Mouse (Mus musculus): ENCODE measurements at regions not wholly inside any gene's neighbourhood (a gene's known extent, or its start where the extent isn't known, plus 50 kb on each side); places are given as distances from the start of the nearest gene placed in this dataset.

GRCm38 (mm10) chr19:56653292-56653691, 68.7 kb upstream of the Adrb1 start:
- no peak for DNase-seq
- intact Hi-C loops (cut with DNase I), result no loop called here

- intact Hi-C loops (cut with DNase I), result no loop called here
- DNase-seq, result no peak
These were observed 66.7 kb upstream of the Adrb1 start for GRCm38 (mm10) chr19:56655330-56655729.

- intact Hi-C loops (cut with DNase I), result no loop called here
- DNase-seq, result no peak
These were observed 61.3 kb upstream of the Adrb1 start for GRCm38 (mm10) chr19:56660566-56661199.

GRCm38 (mm10) chr19:56663474-56664227, 58.3 kb upstream of the Adrb1 start:
- no peak for DNase-seq
- intact Hi-C loops (cut with DNase I), result no loop called here

- DNase-seq, result peak; percentile 32 to 45
- intact Hi-C loops (cut with DNase I), result no loop called here
These were observed 57.7 kb upstream of the Adrb1 start for GRCm38 (mm10) chr19:56664307-56664775.

GRCm38 (mm10) chr19:56664944-56665663, 56.9 kb upstream of the Adrb1 start:
- DNase-seq, result no peak
- intact Hi-C loops (cut with DNase I), result loop anchor here (5.0 kb wide), 1 partner anchor 63 kb away; no protein-coding TSS in a partner anchor

- intact Hi-C loops (cut with DNase I), result loop anchor here (5.0 kb wide), 1 partner anchor 64 kb away; no protein-coding TSS in a partner anchor
- no peak for DNase-seq
These were observed 56.0 kb upstream of the Adrb1 start for GRCm38 (mm10) chr19:56665972-56666371.

GRCm38 (mm10) chr19:56667903-56668302, 54.1 kb upstream of the Adrb1 start:
- intact Hi-C loops (cut with DNase I), result loop anchor here (5.0 kb wide), 1 partner anchor 66 kb away; no protein-coding TSS in a partner anchor

GRCm38 (mm10) chr19:56668991-56669390, 53.0 kb upstream of the Adrb1 start:
- peak; percentile 75 for DNase-seq
- intact Hi-C loops (cut with DNase I), result loop anchor here (5.0 kb wide), 1 partner anchor 67 kb away; no protein-coding TSS in a partner anchor

More at GRCm38 (mm10) chr19:56667903-56668302, 54.1 kb upstream of the Adrb1 start:
- DNase-seq, result no peak

- intact Hi-C loops (cut with DNase I), result loop anchor here (5.0 kb wide), 1 partner anchor 67 kb away; no protein-coding TSS in a partner anchor
- no peak for DNase-seq
These were observed 52.5 kb upstream of the Adrb1 start for GRCm38 (mm10) chr19:56669468-56669867.
